Mouse (Mus musculus) brain, embryonic 18.5 days (tissue): ENCODE measurements at regions not wholly inside any gene's neighbourhood (a gene's known extent, or its start where the extent isn't known, plus 50 kb on each side); places are given as distances from the start of the nearest gene placed in this dataset.
"Not testable (repeated sequence)": the region's sequence is repeated elsewhere in the genome, so short reads cannot be mapped to it uniquely, and the experiment has no call there.

ENCODE experiments used
- DNase-seq: peaks from one replicate; pipeline ENCODE4 v3.0.0-alpha.2; 2012; ENCODE audit warnings: low read depth, low spot score

DNA sequence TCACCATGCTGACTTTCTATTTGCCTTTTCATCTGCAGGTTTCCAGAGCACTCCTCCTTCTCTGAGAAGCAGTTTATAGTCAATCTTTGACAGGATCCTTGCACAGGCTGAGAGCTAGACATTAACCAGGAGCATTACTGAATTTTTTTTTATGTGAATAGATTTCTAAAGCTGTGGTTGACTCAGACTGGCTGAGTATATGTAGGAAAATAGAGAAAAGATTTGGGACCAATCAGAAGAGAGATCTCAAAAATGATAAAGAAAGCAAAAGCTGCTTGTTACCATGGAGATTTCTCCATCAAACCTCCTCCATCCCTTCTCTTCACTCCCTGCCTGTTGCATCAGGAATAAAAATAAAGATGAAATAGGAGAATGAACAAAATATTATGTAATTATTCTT lies 731.2 kb upstream of the Ndn start:
- DNase-seq, result peak; percentile 22

DNA sequence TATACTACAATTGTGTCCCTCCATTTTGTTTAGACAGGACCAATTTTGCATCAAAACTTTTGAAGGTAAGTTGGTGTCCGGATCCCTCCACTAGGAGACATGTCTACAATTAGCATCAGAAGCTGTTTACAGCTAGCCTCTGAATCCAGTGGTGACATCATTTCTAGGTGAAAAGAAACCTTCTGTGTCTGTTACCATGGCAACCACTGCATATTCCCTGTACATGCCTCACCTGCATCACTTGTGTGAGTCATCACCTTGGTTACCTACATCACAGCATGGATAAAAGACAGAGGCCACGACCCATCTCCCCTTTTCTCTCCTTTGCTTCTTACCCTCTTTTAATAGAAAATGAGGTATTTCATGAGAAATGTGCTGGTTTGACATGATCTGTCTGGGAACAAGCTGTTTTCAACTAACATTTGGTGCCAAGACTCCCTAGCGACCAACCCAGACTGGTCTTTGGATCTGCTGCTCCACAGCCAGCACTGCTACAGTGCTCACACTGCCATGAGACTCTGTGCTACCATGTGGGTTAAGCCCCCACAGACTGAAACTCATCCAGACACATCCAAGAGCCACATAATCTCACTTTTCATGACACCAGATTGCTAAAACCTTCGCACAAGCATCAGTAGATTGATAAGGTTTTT lies 701.4 kb upstream of the Ndn start:
- DNase-seq, result peak; percentile 6

DNA sequence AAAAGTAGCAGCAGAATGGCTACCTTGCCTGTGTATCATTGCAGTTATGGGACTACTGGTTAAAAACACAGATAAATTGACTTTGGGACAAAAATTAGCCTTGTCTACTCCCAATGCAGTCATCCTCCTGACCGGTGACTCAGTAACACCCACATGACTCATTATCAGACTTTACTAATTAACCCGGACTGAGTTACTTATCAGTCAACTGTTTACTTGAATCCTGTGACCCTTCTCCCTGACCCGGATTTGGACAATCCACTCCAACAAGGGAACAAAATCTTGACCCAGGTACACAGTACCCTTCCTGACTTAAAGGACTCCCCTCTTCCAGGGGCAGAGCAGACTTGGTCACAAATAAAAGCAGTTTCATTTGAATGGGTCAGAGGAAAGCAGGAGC lies 688.3 kb upstream of the Ndn start:
- DNase-seq, result no peak

DNA sequence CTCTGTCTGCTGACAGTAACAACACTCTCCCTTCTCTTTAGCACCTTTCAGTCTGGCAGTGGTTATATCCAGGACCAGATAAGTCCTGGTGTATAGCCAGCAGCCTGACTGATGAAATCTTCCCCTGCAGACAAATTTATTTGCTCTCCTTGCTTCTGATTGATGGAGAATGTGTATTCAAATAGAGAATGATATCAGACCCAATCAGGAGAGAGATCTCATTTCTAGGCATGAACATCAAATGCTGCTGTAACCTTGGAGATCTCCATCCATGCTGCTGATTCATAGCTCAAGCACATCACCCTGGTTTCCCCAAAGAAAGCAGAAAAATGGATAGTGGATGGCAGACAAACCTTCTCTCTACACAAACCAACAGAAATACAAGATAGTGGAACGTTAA lies 663.3 kb upstream of the Ndn start:
- DNase-seq, result no peak

DNA sequence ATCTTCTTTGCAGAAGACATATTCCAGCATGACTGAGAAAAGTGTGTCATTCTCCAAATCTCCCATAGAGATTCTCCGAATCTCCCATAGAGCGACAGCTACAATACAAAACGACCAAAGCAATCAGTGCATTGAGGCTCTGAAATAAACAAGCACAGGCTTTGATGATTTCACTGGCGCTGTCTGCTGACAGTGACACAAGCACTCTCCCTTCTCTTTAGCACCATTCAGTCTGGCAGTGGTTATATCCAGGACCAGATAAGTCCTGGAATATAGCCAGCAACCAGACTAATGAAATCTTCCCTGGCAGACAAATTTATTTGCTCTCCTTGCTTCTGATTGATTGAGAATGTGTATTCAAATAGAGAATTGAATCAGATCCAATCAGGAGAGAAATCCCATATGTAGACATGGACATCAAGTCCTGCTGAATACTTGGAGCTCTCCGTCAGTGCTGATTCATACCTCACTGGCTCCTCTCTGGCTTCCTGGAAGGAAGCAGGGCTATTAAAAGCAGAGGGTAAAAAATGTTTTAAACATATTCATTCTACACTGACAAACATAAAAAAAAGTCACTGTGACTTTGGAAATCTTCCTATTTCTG lies 661.2 kb upstream of the Ndn start:
- no peak for DNase-seq

DNA sequence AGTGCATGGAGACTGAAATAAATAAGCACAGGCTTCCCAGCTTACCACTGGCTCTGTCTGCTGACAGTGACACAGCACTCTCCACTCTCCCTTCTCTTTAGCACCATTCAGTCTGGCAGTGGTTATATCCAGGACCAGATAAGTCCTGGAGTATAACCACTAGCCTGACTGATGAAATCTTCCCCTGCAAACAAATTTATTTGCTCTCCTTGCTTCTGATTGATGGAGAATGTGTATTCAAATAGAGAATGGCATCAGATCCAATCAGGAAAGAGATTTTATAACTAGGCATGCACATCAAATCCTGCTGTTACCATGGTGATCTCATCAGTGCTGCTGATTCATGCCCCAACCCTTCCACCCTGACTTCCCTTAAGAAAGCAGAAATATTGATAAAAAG lies 620.2 kb upstream of the Ndn start:
- peak; percentile 12 for DNase-seq

DNA sequence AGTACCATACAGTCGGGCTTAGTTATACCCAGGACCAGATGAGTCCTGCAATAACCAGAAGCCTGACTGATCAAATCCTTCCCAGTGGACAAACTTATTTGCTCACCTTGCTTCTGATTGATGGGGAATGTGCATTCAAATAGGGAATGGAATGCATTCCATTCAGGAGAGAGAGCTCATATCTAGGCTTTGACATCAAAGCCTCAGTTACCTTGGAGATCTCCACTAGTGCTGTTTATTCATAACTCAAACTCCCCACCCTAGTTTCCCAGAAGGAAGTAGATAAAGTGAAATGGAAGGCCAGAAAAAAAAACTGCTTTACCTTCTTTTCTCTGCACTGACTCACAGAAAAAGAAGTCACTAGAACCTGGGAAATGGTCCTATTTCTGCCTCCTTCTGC lies 608.9 kb upstream of the Ndn start:
- DNase-seq, result no peak

DNA sequence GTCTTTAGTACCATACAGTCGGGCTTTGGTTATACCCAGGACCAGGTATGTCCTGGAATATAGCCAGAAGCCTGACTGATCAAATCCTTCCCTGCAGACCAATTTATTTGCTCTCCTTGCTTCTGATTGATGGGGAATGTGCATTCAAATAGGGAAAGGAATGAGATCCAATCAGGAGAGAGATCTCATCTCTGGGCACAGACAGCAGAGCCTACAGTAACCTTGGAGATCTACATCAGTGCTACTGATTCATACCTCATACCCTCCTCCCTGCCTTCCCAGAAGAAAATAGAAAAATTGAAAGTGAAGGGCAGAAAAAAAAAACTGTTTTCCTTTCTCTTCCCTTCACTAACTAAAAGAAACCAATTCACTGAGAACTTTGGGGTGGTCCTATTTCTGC lies 607.0 kb upstream of the Ndn start:
- DNase-seq, result not testable (repeated sequence)

DNA sequence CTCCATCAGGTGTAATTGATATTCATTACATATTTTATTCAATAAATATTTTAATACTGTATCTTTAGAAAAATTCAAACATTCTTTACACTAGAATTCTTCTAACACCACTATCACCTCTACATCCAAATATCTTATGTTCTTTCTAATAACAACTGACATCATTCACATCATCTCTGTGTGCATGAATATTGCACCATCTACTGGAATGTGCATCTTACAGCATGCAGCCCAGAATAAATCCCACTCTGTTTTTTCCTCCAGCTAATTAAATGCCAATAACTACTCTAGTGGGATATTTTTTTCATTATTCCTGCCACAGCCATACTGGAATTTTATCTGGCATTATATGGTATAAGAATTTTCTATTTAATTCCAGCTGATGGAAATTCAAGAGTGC lies 576.5 kb upstream of the Ndn start:
- DNase-seq, result no peak

DNA sequence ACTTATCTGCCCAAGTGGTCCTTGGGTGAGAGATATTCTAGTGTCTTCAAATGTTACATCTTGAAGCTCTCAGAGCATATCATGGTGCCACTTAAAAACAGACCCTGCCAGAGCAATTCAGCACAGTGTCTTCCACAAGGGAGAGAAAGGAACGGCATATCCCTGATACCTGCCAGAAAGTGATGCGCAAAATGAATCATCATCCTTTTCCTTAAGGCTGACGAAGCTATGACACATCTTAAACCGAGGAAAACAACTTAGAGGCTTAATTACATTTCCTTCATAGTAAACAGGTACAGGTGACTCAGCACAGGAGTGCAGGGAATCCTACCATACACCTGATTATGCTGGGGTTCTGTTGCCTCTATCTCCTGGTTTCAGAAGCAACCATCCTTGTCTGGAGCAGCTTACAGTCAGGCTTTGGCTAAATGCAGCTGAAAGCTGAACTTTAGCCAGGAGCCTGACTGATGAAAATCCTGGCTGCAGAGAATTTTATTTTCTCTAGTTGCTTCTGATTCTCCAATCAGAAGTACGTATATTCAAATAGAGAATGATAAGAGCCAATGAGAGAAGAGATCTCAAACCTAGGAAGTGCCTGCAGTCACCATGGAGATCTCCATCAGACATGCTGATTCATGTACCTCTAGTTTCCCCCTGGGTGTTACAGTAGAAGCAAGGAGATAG lies 556.1 kb upstream of the Ndn start:
- peak; percentile 6 for DNase-seq

DNA sequence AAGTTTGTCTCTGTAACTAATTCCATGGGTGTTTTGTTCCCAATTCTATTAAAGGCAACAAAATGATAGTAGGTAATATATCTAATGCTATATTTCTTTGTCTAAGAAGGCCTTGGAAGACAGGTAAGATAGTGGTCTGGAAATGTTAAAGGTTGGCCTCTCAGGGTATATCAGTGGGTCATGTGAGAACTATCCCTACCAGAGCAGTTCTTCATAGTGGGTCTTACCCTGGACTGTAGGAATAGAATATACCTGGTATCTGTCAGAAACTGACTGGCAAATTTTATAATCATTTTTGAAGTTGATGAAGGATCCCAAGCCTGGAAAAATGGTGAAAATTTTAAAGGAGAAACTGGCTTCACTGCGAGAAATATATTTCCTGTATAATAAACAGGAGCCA lies 509.5 kb upstream of the Ndn start:
- DNase-seq, result no peak

DNA sequence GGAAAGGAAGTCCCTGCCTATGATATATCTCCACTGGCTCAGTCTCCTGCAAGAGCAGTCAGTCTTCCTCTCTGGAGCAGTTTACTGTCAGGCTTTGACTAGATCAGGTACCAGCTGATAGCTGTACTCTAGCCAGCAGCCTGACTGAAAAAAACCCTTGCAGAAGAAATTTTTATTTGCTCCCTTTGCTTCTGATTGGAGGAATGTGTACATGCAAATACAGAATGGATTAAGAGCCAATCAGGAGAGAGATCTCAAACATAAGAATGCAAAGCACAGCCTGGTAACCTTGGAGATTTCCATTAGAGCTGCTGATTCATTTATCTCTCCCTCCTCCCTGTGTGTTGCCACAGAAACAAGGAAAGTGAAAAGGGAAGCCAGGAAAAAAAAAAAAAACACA lies 509.1 kb upstream of the Ndn start:
- DNase-seq, result peak; percentile 78

DNA sequence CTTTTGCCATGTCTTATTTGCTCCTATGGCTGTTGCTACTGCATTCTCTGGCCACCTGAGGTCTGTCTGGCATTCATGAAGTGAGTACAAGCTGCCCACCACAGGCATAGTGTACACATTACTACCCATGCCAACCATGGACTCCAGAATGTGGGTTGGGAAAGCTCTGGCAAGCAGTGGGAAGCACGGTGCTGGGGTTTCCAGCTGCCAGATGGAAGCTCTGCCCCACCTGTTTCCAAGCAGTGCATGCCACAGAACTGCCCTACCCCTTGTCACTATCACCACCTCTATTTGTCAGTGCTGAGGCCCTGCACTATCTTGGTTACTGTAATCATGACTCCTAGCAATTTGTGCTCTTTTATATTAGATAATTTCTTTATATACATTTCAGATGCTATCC lies 494.4 kb upstream of the Ndn start:
- DNase-seq, result no peak

DNA sequence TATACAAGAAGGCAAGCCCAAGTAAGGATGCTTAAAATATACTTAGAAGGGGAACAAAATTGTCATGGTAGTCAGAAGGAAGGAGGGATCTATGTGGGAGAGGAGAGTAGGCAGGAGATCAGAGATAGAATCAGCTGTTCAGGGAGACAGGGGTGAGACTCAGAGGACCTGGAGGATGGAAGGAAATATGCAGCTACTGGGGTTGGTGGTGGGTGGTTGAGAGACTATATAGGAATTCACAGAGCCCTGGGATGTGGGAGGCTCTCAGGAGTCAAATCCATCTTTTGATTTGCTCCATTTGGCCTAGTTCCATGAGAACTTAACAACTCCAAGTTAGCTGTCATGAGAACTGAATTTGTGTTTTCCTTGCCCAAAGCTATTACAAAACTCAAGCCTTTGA lies 481.9 kb upstream of the Ndn start:
- no peak for DNase-seq

DNA sequence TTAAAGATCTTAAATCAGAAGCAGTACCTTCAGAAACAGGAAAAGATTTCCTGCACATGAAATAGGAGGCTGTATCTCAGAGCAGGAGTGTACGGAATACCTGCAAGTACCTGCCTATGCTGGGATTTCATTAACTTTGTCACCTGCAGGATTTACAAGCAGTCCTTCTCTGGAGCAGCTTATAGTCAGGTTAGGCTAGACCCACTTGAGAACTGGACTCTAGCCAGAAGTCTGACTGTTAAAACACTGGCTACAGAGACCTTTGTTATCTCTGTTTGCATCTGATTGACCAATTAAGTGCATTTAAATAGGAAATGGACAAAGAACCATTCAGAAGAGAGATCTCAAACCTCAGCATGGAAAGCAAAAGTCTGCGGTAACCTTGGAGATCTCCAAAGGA lies 480.0 kb upstream of the Ndn start:
- no peak for DNase-seq

DNA sequence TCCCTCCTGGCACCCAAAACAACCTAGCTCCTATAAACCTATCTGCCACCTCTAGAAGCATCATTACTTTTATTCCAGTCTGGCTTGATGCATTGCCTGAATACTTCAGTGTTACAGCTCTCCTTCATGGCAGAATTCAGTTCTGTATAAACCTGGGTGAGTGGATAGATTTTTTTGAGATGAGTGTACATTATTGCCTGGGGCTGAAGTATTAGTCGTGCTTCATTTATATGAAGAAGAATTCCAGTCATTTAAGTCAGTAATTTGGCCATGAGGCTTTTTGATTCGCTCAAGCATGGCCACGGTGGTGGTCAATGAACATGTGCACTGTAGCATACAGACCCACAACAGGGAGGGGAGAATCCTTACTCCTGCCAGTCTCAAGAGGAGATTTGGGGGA lies 470.1 kb upstream of the Ndn start:
- DNase-seq, result no peak

DNA sequence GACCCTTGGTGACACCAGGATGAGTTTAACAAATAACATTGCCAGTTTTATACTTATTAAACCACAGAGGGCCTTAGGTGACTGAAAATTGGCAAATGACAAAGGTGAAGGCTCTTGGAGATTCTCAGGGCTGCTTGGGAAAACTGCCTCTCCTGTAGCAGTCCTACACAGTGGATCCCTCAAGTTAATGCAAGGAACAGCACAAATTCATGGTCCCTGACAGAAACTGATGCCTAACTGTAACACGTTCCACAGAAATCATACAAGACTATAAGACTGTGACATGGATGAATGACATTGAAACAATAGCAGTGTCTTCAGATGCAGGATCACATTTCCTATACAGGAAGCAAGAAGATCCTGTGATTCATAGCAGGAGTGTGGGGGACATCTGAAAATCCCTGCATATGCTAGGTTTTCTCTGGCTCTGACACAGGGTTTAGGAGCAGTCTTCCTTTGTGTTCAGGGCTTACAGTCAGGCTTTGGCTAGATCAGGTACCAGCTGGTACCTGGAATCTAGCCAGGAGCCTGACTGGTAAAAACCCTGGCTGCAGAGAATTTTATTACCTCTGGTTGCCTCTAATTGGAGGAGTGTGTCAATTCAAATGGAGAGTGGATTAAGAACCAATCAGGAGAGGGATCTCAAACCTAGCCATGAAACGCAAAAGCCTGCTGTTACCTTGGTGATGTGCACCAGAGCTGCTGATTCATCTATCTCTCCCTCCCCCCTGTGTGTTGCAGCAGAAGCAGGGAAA lies 468.9 kb upstream of the Ndn start:
- DNase-seq, result peak; percentile 71

DNA sequence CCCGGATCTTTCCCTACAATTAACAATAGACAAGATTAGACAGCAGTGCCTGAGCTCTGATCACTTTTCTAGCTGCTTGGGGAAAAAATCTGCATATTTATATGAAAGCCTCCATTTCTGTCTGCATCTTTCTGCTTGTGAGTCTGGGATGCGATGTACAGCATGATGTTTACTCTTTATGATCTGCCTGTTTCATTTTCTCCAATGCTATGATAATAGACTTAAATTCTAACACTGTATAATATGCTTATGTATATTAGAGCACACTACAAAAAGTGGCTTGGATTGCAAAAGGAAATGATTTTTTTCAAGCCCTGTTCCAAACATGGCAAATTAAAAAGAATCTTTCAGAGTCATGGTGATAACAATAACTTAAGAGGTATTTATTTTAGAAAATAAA lies 468.3 kb upstream of the Ndn start:
- DNase-seq, result no peak

DNA sequence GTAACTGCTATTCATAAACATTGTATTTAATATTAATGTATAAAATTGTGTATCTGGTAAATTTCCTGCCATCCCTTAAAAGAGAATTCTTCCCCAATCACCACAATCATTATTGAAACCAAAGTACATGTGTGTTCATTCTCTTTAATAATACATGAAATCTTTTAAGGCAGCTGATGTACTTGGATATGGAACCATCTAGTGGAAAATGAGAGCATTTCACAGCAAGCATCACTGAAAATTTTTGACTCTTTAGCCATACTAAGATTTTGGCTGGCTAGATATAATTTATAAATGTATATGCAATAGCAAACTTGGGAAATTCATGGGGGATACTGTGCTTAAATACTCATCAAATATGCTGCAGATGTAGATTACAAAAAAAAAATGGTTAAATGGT lies 467.8 kb upstream of the Ndn start:
- no peak for DNase-seq
